Mouse (Mus musculus) liver (tissue): ENCODE measurements around the gene Ephx1.
"Not testable (repeated sequence)": the region's sequence is repeated elsewhere in the genome, so short reads cannot be mapped to it uniquely, and the experiment has no call there.

Source experiments
- DNase-seq: peaks from one replicate; pipeline ENCODE4 v3.0.0-alpha.2; 2020; ENCODE audit warnings: mixed read lengths

The Ephx1 gene

GRCm38 (mm10) chr1:181020756-181021487 lies at the start of gene Ephx1:
Gene Ephx1, minus strand, starts transcription at chr1:181020904.
- no peak for DNase-seq

GRCm38 (mm10) chr1:181069671-181070070 lies 49.0 kb upstream of the Ephx1 start:
- DNase-seq: no peak

GRCm38 (mm10) chr1:181068344-181068743 lies 47.6 kb upstream of the Ephx1 start:
- DNase-seq: no peak

- no peak for DNase-seq
These were observed 43.9 kb upstream of the Ephx1 start for GRCm38 (mm10) chr1:181064648-181065047.

GRCm38 (mm10) chr1:181063991-181064390 lies 43.3 kb upstream of the Ephx1 start:
- no peak for DNase-seq

- no peak for DNase-seq
These were observed 41.2 kb upstream of the Ephx1 start for GRCm38 (mm10) chr1:181061784-181062485.

GRCm38 (mm10) chr1:181052898-181053297 lies 32.2 kb upstream of the Ephx1 start:
- no peak for DNase-seq

GRCm38 (mm10) chr1:181050937-181051336 lies 30.2 kb upstream of the Ephx1 start, which contains the start of gene 9130409I23Rik:
Gene 9130409I23Rik, plus strand, starts transcription at chr1:181051237.
- DNase-seq: no peak

GRCm38 (mm10) chr1:181049328-181049842 lies 28.7 kb upstream of the Ephx1 start:
- no peak for DNase-seq

- no peak for DNase-seq
These were observed 26.8 kb upstream of the Ephx1 start for GRCm38 (mm10) chr1:181047520-181047919.

GRCm38 (mm10) chr1:181039652-181040051 lies 18.9 kb upstream of the Ephx1 start:
- DNase-seq: peak; percentile 29

GRCm38 (mm10) chr1:181037623-181038022 lies 16.9 kb upstream of the Ephx1 start:
- DNase-seq: no peak

- DNase-seq: not testable (repeated sequence)
These were observed 14.5 kb upstream of the Ephx1 start for GRCm38 (mm10) chr1:181035015-181035778.

- peak; percentile 67 for DNase-seq
These were observed 1.6 kb upstream of the Ephx1 start for GRCm38 (mm10) chr1:181022265-181022664.

GRCm38 (mm10) chr1:181021488-181021865 lies 773 bp upstream of the Ephx1 start:
- DNase-seq: no peak

- DNase-seq: no peak
These were observed 2.7 kb downstream of the Ephx1 start for GRCm38 (mm10) chr1:181017890-181018420.

GRCm38 (mm10) chr1:181017212-181017711 lies 3.4 kb downstream of the Ephx1 start:
- peak; percentile 88 for DNase-seq

- peak; percentile 42 for DNase-seq
These were observed 4.1 kb downstream of the Ephx1 start for GRCm38 (mm10) chr1:181016532-181017131.

GRCm38 (mm10) chr1:181016045-181016444 lies 4.7 kb downstream of the Ephx1 start:
- DNase-seq: no peak

- no peak for DNase-seq
These were observed 5.1 kb downstream of the Ephx1 start for GRCm38 (mm10) chr1:181015558-181015957.

- no peak for DNase-seq
These were observed 5.8 kb downstream of the Ephx1 start for GRCm38 (mm10) chr1:181014731-181015500.
